Mouse (Mus musculus) bone marrow, adult 2 months (tissue): ENCODE measurements around the gene Cmtm2b. TPM values are rescaled to one million over a fixed set of nuclear protein-coding genes. Genes with fewer than 3 reads are reported as not detected.

ENCODE experiments used
- H3K27ac ChIP-seq: fragments of 200-500 bp; 2 replicates; pipeline ENCODE4 v1.5.1; 2012; ENCODE audit warnings: low read depth, mild to moderate bottlenecking, control low read depth, inconsistent platforms, low read length; ENCODE audit not compliant: control insufficient read depth, poor library complexity, insufficient read depth
- H3K4me1 ChIP-seq: fragments of 200-500 bp; 2 replicates; pipeline ENCODE4 v1.6.1; 2011; ENCODE audit warnings: low read length; ENCODE audit not compliant: control insufficient read depth, insufficient read depth
- H3K4me3 ChIP-seq: fragments of 200-500 bp; replicated peaks from 2 replicates; pipeline ENCODE3; 2011; ENCODE audit warnings: mild to moderate bottlenecking, low read depth, low read length, control low read depth; ENCODE audit not compliant: control insufficient read depth
- CTCF ChIP-seq: fragments of 200-500 bp; IDR thresholded peaks from 2 replicates; pipeline ENCODE4 v1.5.1; 2011; ENCODE audit warnings: low read length, control low read depth; ENCODE audit not compliant: control insufficient read depth, insufficient read depth
- POLR2A ChIP-seq: fragments of 200-500 bp; IDR thresholded peaks from 2 replicates; pipeline ENCODE4 v1.6.1; 2011; ENCODE audit warnings: low read depth, mild to moderate bottlenecking, control low read depth, low read length, borderline replicate concordance; ENCODE audit not compliant: control insufficient read depth
- WGBS: fragments of 180-500 bp; shearing (Covaris S2); methylation state at CpG from one replicate; pipeline ENCODE4 v1.1.7; 2018; 5-methylcytosine and 5-hydroxymethylcytosine counted together
- polyA plus RNA-seq: library from polyadenylated mRNA; stranded (reverse); fragments of >200 nt; gene quantifications from 2 replicates; pipeline ENCODE4 v1.2.4, GENCODE M21; 2011; ENCODE audit warnings: low replicate concordance; ENCODE audit not compliant: missing spikeins, insufficient read depth, insufficient read length

Gene Cmtm2b
- polyA plus RNA-seq, 1 experiment, result not detected

DNA sequence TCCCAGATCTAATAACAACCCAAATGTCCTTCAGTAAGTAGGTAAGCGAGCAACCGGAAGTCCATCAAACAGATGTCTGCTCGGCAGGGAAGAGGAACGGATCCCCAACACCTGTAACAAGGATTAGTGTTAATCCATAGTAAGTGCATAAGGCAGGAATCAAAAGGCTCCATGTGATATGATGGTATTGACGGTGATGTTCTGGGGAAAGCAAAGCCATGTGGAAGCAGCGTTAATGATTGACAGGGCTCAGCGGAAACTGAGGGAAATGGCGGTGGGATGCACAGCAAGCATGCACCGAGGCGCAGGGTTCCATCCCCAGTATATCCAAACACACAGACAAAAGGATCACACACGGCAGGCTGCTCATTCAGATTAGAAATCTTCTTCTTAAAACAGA is 52.2 kb downstream of the Cmtm2b start:
- H3K4me3 ChIP-seq, result no peak overlapping the region
- 88% methylated on average over 11 of the region's 11 CpGs for WGBS
- TF ChIP-seq POLR2A, result no peak
- no peak for TF ChIP-seq CTCF
- H3K27ac ChIP-seq, result no peak overlapping the region
- no peaks in the 10 kb centered on the region for H3K4me1 ChIP-seq

DNA sequence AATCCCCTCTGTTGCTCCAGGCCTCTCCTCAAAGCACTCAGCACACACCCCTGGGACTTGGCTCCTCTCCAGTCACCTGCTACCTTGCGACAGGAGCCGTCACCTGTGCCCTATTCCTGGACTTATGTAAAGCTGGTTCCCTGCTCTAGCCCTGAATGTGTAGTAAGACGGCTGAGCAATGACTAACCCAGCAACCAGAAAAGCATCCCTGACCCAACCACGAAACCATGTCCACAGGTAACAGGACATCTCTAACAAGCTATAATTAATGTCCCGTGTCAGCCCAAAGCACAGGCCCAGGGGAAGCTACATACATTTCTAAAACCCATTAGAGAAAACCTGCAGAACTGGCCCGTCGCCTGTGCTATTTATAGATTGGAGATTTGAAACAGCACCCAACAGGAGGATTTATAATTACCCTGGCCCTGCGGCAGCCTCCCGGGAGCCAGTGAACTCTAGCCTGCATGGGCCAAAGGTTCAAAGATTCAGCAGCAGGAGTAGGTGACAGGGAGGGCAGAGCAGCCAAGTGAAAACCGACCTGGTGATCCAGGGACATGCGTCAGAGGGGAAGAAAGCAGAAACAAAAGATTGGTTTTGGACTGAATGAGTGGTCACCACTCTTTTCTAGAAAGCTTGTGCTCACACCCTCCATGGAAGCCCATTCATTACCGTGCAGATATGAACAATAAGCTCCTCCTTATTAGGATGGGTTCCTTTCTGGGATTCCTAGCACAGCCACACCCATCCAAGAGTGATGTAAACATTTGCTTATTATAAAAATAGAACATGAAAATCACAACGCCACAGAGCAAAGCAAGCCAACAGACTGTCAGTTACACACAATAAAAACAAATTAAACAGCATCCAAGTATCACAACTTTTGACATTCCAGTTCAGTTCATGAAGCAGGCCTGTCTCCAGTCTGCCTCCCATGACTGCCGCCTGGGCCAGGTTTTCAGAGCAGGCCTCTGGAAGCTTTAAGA is 53.1 kb downstream of the Cmtm2b start:
- 71% methylated on average over 14 of the region's 14 CpGs for WGBS
- H3K27ac ChIP-seq, result no peak overlapping the region
- no peak overlapping the region for H3K4me3 ChIP-seq
- TF ChIP-seq CTCF (no peak), POLR2A (no peak)
- no peaks in the 10 kb centered on the region for H3K4me1 ChIP-seq

DNA sequence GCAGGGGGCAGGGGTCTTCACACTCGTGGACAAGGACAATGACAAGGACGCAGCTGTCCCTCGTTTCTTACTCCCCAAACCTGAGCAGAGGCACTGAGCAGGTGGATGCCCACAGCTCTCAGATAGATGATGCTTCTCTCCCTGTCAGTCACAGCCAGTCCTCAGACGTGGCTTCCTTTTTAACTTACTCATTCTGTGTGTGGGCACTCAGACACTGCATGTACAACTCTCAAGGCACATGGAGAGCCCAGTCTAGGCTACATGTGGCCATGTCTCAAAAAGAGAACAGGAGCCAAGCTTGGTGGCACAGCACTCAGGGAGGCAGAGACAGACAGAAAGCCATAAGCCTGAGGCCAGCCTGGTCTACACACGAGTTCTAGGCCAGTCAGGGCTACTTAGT is 53.9 kb downstream of the Cmtm2b start:
- WGBS, result 65% methylated on average over 5 of the region's 5 CpGs
- Histone ChIP-seq H3K27ac (no peak overlapping the region), H3K4me3 (no peak overlapping the region), H3K4me1 (no peaks in the 10 kb centered on the region)
- TF ChIP-seq POLR2A (no peak), CTCF (no peak)

DNA sequence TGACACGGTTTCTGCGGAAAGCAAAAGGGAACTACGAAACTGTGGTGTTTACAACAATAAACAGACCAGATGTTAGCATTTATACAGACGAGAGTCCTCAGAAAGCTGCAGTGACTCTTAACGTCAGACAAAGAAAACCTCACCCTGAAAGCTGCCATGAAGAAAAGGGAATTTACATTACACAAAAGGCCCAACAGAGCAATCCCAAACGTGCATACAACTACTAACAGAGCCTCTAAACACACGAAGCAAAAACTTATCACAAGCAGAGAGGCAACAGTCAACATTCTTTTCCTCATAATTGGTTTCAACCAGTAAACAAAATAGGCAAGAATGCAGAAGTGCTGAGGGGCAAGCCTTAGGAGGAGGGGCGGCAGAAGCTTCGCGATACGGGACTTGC is 54.6 kb downstream of the Cmtm2b start:
- Histone ChIP-seq H3K27ac (no peak overlapping the region), H3K4me1 (no peaks in the 10 kb centered on the region), H3K4me3 (no peak overlapping the region)
- 77% methylated on average over 11 of the region's 11 CpGs for WGBS
- TF ChIP-seq CTCF (no peak), POLR2A (no peak)

DNA sequence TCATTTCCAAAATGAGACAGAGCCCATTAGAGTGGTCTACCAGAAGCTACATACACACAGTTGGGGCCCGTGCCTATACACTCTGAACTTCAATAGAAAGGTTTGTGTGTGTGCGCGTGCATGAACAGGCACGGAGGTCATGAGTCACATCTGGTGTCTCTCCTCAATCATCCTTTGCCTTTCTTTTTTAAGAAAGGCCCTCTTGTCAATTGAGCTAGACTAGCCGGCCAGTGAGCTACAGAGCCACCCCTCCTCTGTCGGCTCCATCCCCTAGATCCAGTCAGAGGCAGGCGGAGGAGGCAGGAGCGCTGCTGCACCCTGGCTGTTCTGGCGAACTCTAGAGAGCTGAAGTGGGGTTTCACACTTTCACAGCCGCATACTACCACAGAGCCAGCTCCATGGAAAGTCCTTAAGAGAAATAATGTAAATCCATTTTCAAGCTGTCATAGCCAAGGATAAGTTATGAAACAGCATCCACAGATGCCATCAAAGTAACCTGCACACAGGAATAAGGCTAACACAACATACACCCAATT is 57.3 kb downstream of the Cmtm2b start:
- Histone ChIP-seq H3K27ac (no peak overlapping the region), H3K4me3 (no peak overlapping the region), H3K4me1 (peaks cover 2% of the 10 kb centered on the region; the same call in 1 of the 2 replicates)
- TF ChIP-seq POLR2A (no peak), CTCF (no peak)
- 88% methylated on average over 10 of the region's 10 CpGs for WGBS

DNA sequence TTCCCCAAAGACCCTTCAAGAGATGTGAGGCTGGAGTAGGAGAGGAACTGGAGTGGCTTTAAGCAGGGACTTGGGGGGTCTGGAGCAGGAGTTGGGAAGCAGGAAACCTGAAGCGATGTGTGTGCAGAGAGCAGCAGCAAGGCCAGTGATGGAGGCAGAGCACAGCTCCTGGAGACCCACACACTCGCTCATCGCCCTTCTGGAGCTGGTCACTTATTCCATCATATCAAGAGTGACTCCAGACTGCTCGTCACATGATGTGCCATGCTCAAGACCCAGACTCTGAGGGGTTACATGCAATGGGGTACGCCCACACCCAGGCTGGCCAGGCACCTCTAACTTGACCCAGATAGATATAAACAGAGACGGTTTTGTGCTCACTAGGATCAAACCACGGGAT is 58.2 kb downstream of the Cmtm2b start:
- H3K4me3 ChIP-seq, result no peak overlapping the region
- TF ChIP-seq POLR2A, result no peak
- no peak for TF ChIP-seq CTCF
- H3K4me1 ChIP-seq, result peaks cover 2% of the 10 kb centered on the region; the same call in 1 of the 2 replicates
- 83% methylated on average over 7 of the region's 7 CpGs for WGBS
- H3K27ac ChIP-seq, result no peak overlapping the region

Other genes with a start within 250 kb of the Cmtm2b start
- gene Cdh5, start 220.6 kb upstream of the Cmtm2b start, polyA plus RNA-seq, result 1.00 and 2.2 TPM in 2 replicates
- 0.54 and 2.6 TPM in 2 replicates for gene Bean1, start 151.8 kb upstream of the Cmtm2b start, polyA plus RNA-seq
- gene Tk2, start 73.7 kb upstream of the Cmtm2b start, polyA plus RNA-seq, result 14.5 and 32.7 TPM in 2 replicates
- 12.0 and 63.8 TPM in 2 replicates for gene Cklf, start 71.4 kb upstream of the Cmtm2b start, polyA plus RNA-seq
- gene Cmtm2a, start 29.0 kb upstream of the Cmtm2b start, polyA plus RNA-seq, result not detected in 2 replicates
- not detected in 2 replicates for gene Gm45711, start 12.1 kb upstream of the Cmtm2b start, polyA plus RNA-seq
- 2.2 TPM in 1 of 2 replicates, not detected in the other for gene Cmtm1, start 12.1 kb upstream of the Cmtm2b start, polyA plus RNA-seq
- gene Gm11020, start 663 bp upstream of the Cmtm2b start, polyA plus RNA-seq, result not detected in 2 replicates
- 21.4 and 22.8 TPM in 2 replicates for gene Cmtm3, start 17.2 kb downstream of the Cmtm2b start, polyA plus RNA-seq
- 0.50 and 2.4 TPM in 2 replicates for gene Cmtm4, start 73.6 kb downstream of the Cmtm2b start, polyA plus RNA-seq
- 25.4 and 28.5 TPM in 2 replicates for gene Dync1li2, start 120.8 kb downstream of the Cmtm2b start, polyA plus RNA-seq
- not detected in 2 replicates for gene Terb1, start 187.7 kb downstream of the Cmtm2b start, polyA plus RNA-seq
- gene Nae1, start 212.4 kb downstream of the Cmtm2b start, polyA plus RNA-seq, result 20.9 and 36.7 TPM in 2 replicates
- gene Car7, start 212.5 kb downstream of the Cmtm2b start, polyA plus RNA-seq, result 0.90 and 1.4 TPM in 2 replicates